Mouse (Mus musculus): ENCODE measurements around the gene Alk.

- TF ChIP-seq CTCF (IDR thresholded peaks at IDR 0.05; ENCODE audit: extremely low read depth, insufficient read depth, low read length) (peak; percentile 80), POLR2A (IDR thresholded peaks at IDR 0.05; ENCODE audit: extremely low read depth, insufficient read depth, low read length) (no peak)
Observed at GRCm38 (mm10) chr17:72522381-72522780, 82.0 kb downstream of the Alk start.
